Mouse (Mus musculus) thymus, postnatal 10 days (tissue): ENCODE results near the gene H2afx.

ENCODE experiments used
- DNase-seq, 2 experiments: peaks; one replicate each; pipeline ENCODE4 v3.0.0; 2021; ENCODE audit warnings: low spot score in 2 of 2

H2afx gene

DNA sequence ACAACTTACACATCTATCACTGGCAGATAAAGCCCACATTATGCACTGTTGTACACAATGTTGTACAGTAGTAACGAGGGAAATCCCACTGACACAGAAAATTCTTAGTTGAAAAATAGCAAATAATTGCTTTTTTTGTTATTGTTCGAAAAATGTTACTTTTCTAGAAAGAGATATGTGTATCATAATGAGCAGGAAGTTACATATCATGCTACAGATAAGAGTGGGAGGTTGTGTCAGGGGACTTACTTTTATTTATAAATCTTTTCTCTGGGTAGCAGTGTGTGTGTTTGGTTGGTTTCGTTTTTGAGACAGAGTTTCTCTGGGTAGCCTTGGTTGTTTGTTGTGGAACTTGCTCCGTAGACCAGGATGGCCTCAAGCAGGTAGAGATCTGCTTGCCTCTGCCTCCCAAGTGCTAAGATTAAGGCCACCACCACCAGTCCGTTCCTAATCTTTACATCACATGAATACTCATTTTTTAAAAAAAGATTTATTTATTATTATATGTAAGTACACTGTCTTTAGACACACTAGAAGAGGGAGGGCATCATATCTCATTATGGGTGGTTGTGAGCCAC, 43.7 kb downstream of the H2afx start:
- DNase-seq = no peak

DNA sequence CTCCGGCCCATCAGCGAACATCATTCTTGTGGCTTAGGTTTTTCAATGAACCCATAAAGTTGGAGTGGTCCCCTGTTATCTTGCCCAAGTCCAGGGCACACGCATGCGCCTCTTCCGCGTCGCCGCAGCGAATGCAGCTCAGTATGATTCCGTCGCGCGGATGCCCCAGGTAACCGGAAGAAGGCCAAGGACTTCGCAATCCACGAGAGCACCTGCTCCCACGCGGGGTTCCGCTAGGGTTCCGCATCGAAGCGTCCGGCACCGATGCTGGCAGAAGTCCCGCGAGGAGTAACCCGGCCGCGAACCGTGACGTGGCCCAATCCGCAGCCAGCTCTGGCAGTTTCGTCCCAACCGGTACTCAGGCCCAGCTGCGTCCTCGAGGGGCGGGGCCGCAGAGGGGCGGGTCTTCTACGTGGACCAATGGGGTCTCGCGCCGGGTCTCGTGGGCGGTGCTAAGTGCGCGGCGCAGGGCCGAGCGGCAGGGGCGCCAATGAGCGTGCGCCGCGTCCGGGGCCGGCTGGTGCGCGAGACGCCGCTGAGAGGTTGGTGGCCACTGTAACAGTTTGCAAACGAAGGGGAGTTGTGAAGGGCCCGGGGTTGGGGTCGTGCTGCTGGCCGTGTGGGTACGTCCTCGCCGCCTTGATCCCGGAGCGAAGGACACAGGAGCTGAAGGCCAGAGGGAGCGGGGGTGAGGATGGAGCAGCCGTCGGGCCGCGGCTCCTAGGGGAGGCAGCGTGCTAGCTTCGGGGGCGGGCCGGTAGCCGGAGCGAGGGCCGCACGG, 44.8 kb downstream of the H2afx start, which contains the start of gene Hyou1:
Gene Hyou1 (plus strand): TSS at position 437 of the 781 bp plus-strand sequence.
- DNase-seq = peak; percentile 98 to 99

DNA sequence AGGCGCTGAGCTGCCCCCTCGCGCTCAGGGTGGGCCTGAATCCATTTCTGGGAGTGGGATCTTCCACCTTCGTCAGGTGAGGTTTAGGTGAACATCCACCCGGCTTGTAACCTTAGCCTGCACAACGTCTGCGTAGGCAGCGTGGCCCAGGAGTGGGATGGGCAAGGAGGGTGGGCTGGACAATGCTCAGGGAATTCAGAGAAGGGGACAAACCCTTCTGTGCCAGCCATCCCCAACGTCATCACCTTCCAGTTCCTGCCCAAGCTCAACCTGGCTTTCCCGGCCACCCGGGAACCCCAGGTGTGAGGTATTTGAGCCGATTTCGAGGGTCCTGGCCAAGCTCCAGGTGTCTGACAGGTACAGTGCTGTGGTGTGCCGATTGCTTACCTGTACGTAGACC, 45.4 kb downstream of the H2afx start:
- no peak for DNase-seq

DNA sequence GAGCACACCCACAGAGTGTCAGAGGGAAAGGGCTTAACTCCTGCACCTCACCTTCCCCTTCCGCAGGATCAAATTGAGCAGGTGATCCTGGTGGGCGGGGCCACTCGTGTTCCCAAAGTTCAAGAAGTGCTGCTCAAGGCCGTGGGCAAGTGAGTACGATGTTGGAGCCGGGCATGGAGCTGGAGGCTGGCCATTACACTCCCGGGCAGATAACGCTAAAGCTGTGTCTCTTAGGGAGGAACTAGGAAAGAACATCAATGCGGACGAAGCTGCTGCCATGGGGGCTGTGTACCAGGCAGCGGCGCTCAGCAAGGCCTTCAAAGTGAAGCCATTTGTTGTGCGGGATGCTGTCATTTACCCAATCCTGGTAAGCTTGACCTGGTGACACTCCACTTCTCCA, 50.1 kb downstream of the H2afx start:
- no peak for DNase-seq
